Mouse (Mus musculus) CH12.LX (cell line): ENCODE results near the gene Bcor. TPM values are rescaled to one million over a fixed set of nuclear protein-coding genes. Genes with fewer than 3 reads are reported as not detected.

Source experiments
- DNase-seq: peaks from one replicate; pipeline ENCODE4 v3.0.0-alpha.2; 2013; ENCODE audit errors: extremely low read depth
- H3K27ac ChIP-seq: 2 replicates; pipeline ENCODE4 v1.5.1; 2012; ENCODE audit warnings: low read depth, mild to moderate bottlenecking, control low read depth, moderate library complexity; ENCODE audit not compliant: insufficient read depth
- H3K27me3 ChIP-seq: replicated peaks from 2 replicates; pipeline ENCODE3; 2012; ENCODE audit warnings: inconsistent platforms
- H3K36me3 ChIP-seq, 2 experiments: replicated peaks in 1 of 2; 2 replicates each; pipeline versions ENCODE3 to v1.6.1; 2012; ENCODE audit warnings: inconsistent platforms in 1 of 2, low read length in 1 of 2, mild to moderate bottlenecking in 1 of 2, mixed read lengths in 1 of 2, moderate library complexity in 1 of 2; ENCODE audit not compliant: control insufficient read depth in 1 of 2, insufficient read depth in 1 of 2
- H3K4me1 ChIP-seq, 2 experiments: 2 replicates each; pipeline ENCODE4 v1.6.1; 2012; ENCODE audit warnings: inconsistent platforms in 1 of 2, moderate library complexity in 1 of 2; ENCODE audit not compliant: insufficient read depth in 2 of 2, control insufficient read depth in 1 of 2
- H3K4me2 ChIP-seq: 2 replicates; pipeline ENCODE4 v1.6.1; 2012; ENCODE audit warnings: low read depth, mild to moderate bottlenecking, control low read depth; ENCODE audit not compliant: poor library complexity, insufficient read depth, severe bottlenecking
- H3K4me3 ChIP-seq, 3 experiments: fragments of 150-350 bp in 1 of 3; sonication (generic) in 1 of 3; replicated peaks in 1 of 3; 2 replicates each; pipeline versions ENCODE3 to v1.5.1; 2011 to 2012; ENCODE audit warnings: low read depth in 2 of 3, low read length in 2 of 3, mild to moderate bottlenecking in 2 of 3, moderate library complexity in 2 of 3, control low read depth in 1 of 3, improper control_type of control experiment in 1 of 3, inconsistent platforms in 1 of 3, mixed read lengths in 1 of 3; ENCODE audit not compliant: poor library complexity in 1 of 3
- H3K79me2 ChIP-seq: replicated peaks from 2 replicates; pipeline ENCODE4 v1.6.1; 2012; ENCODE audit warnings: mild to moderate bottlenecking, moderate library complexity; ENCODE audit not compliant: control insufficient read depth, poor library complexity, insufficient read depth, severe bottlenecking; ENCODE audit errors: extremely low read depth
- H3K9ac ChIP-seq: 2 replicates; pipeline ENCODE4 v1.6.1; 2012; ENCODE audit warnings: low read depth, mild to moderate bottlenecking, control low read depth, moderate library complexity; ENCODE audit not compliant: insufficient read depth
- H3K9me3 ChIP-seq: replicated peaks from 2 replicates; pipeline ENCODE3; 2012; ENCODE audit warnings: low read length, inconsistent platforms, mixed read lengths
- BHLHE40 ChIP-seq: IDR thresholded peaks from 2 replicates; pipeline ENCODE4 v1.6.1; 2011; ENCODE audit warnings: mild to moderate bottlenecking, low read depth, low read length, improper control_type of control experiment
- CHD2 ChIP-seq: IDR thresholded peaks from 2 replicates; pipeline ENCODE4 v1.6.1; 2011; ENCODE audit warnings: low read length, improper control_type of control experiment
- CTCF ChIP-seq, 2 experiments: IDR thresholded peaks in 1 of 2; conservative IDR thresholded peaks in 1 of 2; 2 replicates each; pipeline ENCODE4 v1.5.1; 2011 to 2012; ENCODE audit warnings: low read depth in 2 of 2, low read length in 2 of 2, improper control_type of control experiment in 1 of 2, inconsistent platforms in 1 of 2, mild to moderate bottlenecking in 1 of 2, moderate library complexity in 1 of 2
- EP300 ChIP-seq: IDR thresholded peaks from 2 replicates; pipeline ENCODE4 v1.6.1; 2011; ENCODE audit warnings: low read length, improper control_type of control experiment
- GABPA ChIP-seq: IDR thresholded peaks from 2 replicates; pipeline ENCODE4 v1.6.1; 2012; ENCODE audit warnings: low read depth, low read length, improper control_type of control experiment, inconsistent platforms; ENCODE audit not compliant: insufficient replicate concordance
- MAFK ChIP-seq: IDR thresholded peaks from 2 replicates; pipeline ENCODE4 v1.6.1; 2011; ENCODE audit warnings: low read length, improper control_type of control experiment; ENCODE audit not compliant: insufficient replicate concordance
- MAX ChIP-seq: IDR thresholded peaks from 2 replicates; pipeline ENCODE4 v1.6.1; 2011; ENCODE audit warnings: low read length, improper control_type of control experiment
- MEF2A ChIP-seq: IDR thresholded peaks from 2 replicates; pipeline ENCODE4 v1.6.1; 2014; ENCODE audit warnings: low read depth, mild to moderate bottlenecking, inconsistent platforms, low read length, improper control_type of control experiment, borderline replicate concordance
- MXI1 ChIP-seq: IDR thresholded peaks from 2 replicates; pipeline ENCODE4 v1.6.1; 2011; ENCODE audit warnings: mild to moderate bottlenecking, low read depth, low read length, improper control_type of control experiment
- NRF1 ChIP-seq: IDR thresholded peaks from 2 replicates; pipeline ENCODE4 v1.6.1; 2014; ENCODE audit warnings: low read depth, mild to moderate bottlenecking, inconsistent platforms, low read length, improper control_type of control experiment, moderate library complexity
- PAX5 ChIP-seq: IDR thresholded peaks from 2 replicates; pipeline ENCODE4 v1.6.1; 2012; ENCODE audit warnings: low read length, inconsistent platforms, mixed read lengths
- POLR2A ChIP-seq: IDR thresholded peaks from 2 replicates; pipeline ENCODE4 v1.6.1; 2011; ENCODE audit warnings: low read depth, mild to moderate bottlenecking, improper control_type of control experiment, low read length
- POLR2AphosphoS2 ChIP-seq: IDR thresholded peaks from 2 replicates; pipeline ENCODE4 v1.6.1; 2011; ENCODE audit warnings: low read depth, low read length, improper control_type of control experiment
- RAD21 ChIP-seq: IDR thresholded peaks from 2 replicates; pipeline ENCODE4 v1.6.1; 2011; ENCODE audit warnings: low read depth, mild to moderate bottlenecking, low read length, improper control_type of control experiment, moderate library complexity
- RCOR1 ChIP-seq: conservative IDR thresholded peaks from 2 replicates; pipeline ENCODE4 v1.6.1; 2012; ENCODE audit warnings: low read depth, mild to moderate bottlenecking, inconsistent platforms, low read length, improper control_type of control experiment
- SIN3A ChIP-seq: IDR thresholded peaks from 2 replicates; pipeline ENCODE4 v1.6.1; 2012; ENCODE audit warnings: low read length, improper control_type of control experiment, inconsistent platforms
- TBP ChIP-seq: conservative IDR thresholded peaks from 2 replicates; pipeline ENCODE4 v1.6.1; 2011; ENCODE audit warnings: low read depth, low read length, improper control_type of control experiment
- UBTF ChIP-seq: IDR thresholded peaks from 2 replicates; pipeline ENCODE4 v1.6.1; 2012; ENCODE audit warnings: low read depth, mild to moderate bottlenecking, inconsistent platforms, low read length, improper control_type of control experiment, moderate library complexity
- USF1 ChIP-seq: IDR thresholded peaks from 2 replicates; pipeline ENCODE4 v1.6.1; 2014; ENCODE audit warnings: low read depth, mild to moderate bottlenecking, inconsistent platforms, low read length, improper control_type of control experiment
- ZC3H11A ChIP-seq: IDR thresholded peaks from 2 replicates; pipeline ENCODE4 v1.6.1; 2012; ENCODE audit warnings: low read depth, mild to moderate bottlenecking, inconsistent platforms, low read length, improper control_type of control experiment
- dilution Hi-C: fragments of 300-500 bp; cut with MboI; formaldehyde crosslinking; loops from 2 replicates; pipeline ENCODE4 v1.14.3; 2020; ENCODE audit warnings: low sequenced_read_pairs; ENCODE audit not compliant: extremely low pct_unique_long_range_greater_than_20kb, extremely low pct_ligation_motif_present
- in situ Hi-C: fragments of 300-500 bp; cut with MboI; formaldehyde crosslinking; loops from 3 replicates; pipeline ENCODE4 v1.14.3; 2019; ENCODE audit warnings: low sequenced_read_pairs, low pct_ligation_motif_present, low pct_unique_long_range_greater_than_20kb, mixed read lengths
- polyA plus RNA-seq: library from polyadenylated mRNA; unstranded; fragments of >175 nt; gene quantifications from 2 replicates; pipeline ENCODE4 v1.2.1, GENCODE M21; 2012; ENCODE audit warnings: low read depth; ENCODE audit not compliant: insufficient read length
- total RNA-seq, 2 experiments: library from RNA; depleted of rRNA; stranded (reverse); fragments of 300-350 nt in 1 of 2; fragments of >200 nt in 1 of 2; gene quantifications; 2 replicates each; pipeline ENCODE4 v1.2.3; 2012 to 2014

The Bcor gene
- total and polyA plus RNA-seq, 3 experiments, result 14.3 to 41.1 (median 33.8) TPM

DNA sequence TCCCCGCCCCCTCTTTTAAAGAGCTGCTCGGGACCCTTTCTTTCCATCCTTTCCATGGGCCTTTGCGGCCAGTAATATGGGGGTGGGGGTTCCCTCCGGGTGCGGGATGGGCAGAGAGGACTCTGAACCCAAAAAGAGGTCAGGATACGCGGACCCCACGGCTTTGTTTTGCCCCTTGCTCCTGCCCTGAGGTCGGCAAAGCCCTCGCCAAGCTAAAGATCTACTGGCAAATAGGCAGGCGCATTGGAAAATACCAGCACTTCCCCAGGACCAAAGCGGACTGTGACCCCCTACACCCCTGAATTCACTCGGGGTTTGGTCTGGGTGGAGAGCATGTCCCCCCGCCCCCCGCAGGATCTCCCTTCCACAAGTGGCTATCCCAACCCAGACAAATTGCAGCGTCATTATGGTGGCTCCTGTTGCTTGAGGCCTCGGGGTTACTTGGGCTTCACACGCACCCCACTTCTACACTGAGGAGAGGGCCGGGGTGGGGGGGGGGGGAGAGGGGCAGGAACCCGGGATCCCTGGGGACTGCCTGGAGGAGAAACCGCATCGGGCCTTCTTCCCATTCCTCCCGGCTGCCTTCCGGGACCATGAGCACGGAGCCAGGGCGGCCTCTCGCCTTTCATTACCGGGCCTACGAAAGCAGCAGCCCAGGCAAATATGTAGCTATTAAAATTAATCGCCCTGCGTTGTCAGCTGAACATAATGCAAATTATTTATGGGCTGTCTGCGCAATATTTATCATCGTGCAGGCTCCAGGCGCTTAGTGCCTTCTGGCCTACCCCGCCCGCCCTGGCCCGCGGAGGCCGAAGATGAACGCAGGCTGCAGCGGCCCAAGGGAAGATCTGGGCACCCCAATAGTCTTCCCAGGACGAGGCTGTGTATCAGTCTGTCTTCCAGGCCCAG lies 7.9 kb downstream of the Bcor start:
- no peak overlapping the region for H3K4me2 ChIP-seq
- H3K36me3 ChIP-seq, result no peaks in the 10 kb centered on the region
- no peaks in the 10 kb centered on the region for H3K79me2 ChIP-seq
- no peak overlapping the region for H3K9ac ChIP-seq
- H3K4me3 ChIP-seq, result no peak overlapping the region
- in situ Hi-C loops (no loop called here), dilution Hi-C loops (no loop called here)
- H3K27me3 ChIP-seq, result no peaks in the 10 kb centered on the region
- no peak for DNase-seq
- peaks cover 0 to 9% of the 10 kb centered on the region in 2 experiments; a peak in 3 of 4 replicates for H3K4me1 ChIP-seq
- no peaks in the 10 kb centered on the region for H3K9me3 ChIP-seq
- H3K27ac ChIP-seq, result no peak overlapping the region
- TF ChIP-seq POLR2AphosphoS2 (no peak), NRF1 (no peak), BHLHE40 (no peak), RAD21 (no peak), MAX (no peak), MAFK (no peak), PAX5 (no peak), GABPA (no peak), USF1 (no peak), TBP (no peak), RCOR1 (no peak), UBTF (no peak), EP300 (no peak), MEF2A (no peak)

DNA sequence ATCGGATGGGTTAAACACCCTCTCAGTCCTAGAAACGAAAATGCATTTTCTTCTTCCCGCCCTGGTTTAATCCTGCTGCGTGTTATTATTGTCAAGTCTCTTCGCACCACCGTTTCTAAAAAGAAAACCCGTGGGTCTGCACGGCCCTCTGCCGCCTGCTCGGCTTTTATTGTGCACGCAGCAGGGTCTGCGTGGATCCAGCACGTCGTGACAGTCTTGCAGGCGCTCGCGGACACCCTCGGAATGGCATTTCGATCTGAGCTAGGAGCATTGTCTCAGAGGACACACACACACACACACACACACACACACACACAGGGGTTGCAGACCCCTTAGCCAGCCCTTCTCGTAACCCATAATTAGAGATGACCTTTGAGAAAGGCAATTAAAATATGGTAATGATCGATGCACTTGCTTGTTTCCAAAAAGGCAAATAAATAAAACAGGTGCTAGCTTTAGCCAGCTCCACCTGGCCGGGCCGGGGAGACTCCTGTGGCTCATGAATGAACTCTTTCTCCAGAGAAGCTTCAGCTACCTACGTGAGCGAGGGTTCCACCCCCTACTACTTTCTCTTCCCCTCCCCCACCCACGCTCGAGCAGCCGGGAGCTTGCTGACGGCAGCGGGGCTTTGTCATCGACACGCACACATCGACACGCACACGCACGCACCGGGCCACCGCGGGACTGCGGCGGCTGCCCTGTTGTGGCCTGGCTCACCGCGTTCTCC lies 8.7 kb downstream of the Bcor start:
- H3K9me3 ChIP-seq, result no peaks in the 10 kb centered on the region
- TF ChIP-seq RAD21, result no peak
- no peak for TF ChIP-seq SIN3A
- no peak for TF ChIP-seq PAX5
- no peak for TF ChIP-seq ZC3H11A
- TF ChIP-seq MAX, result no peak
- TF ChIP-seq CTCF (conservative IDR thresholded peaks at IDR 0.05 in 1 of 2, IDR thresholded peaks at IDR 0.05 in 1 of 2; ENCODE audit: low read depth in 2 of 2, low read length in 2 of 2), result no peak
- TF ChIP-seq TBP, result no peak
- TF ChIP-seq POLR2A, result no peak
- no peak for TF ChIP-seq MXI1
- no peak for TF ChIP-seq CHD2

More for the DNA sequence above, 8.7 kb downstream of the Bcor start:
- no peak overlapping the region for H3K4me2 ChIP-seq
- H3K79me2 ChIP-seq, result no peaks in the 10 kb centered on the region
- no peak overlapping the region for H3K4me3 ChIP-seq
- H3K9ac ChIP-seq, result no peak overlapping the region
- H3K36me3 ChIP-seq, result no peaks in the 10 kb centered on the region
- in situ Hi-C loops (no loop called here), dilution Hi-C loops (no loop called here)
- DNase-seq, result no peak
- no peaks in the 10 kb centered on the region for H3K27me3 ChIP-seq
- peaks cover 0 to 9% of the 10 kb centered on the region in 2 experiments; a peak in 3 of 4 replicates for H3K4me1 ChIP-seq
- no peak overlapping the region for H3K27ac ChIP-seq
